Mouse (Mus musculus) monocyte, adult 2 months (primary cell): Measurements from ENCODE around the gene Dnal1.

Source experiments
- DNase-seq, 2 experiments: peaks; one replicate each; pipeline ENCODE4 v3.0.0; 2022; ENCODE audit warnings: low spot score in 2 of 2, low read depth in 1 of 2

Gene Dnal1

GRCm38 (mm10) chr12:84185547-84185946 is 71.4 kb downstream of the Dnal1 start:
- DNase-seq, result no peak

GRCm38 (mm10) chr12:84186536-84186935 is 72.4 kb downstream of the Dnal1 start:
- DNase-seq, result no peak

GRCm38 (mm10) chr12:84186950-84187349 is 72.8 kb downstream of the Dnal1 start:
- no peak for DNase-seq

- peak in 1 of 2 experiments; percentile 43 for DNase-seq
Measured at GRCm38 (mm10) chr12:84187752-84188601, 73.8 kb downstream of the Dnal1 start.

- no peak for DNase-seq
Measured at GRCm38 (mm10) chr12:84188881-84189444, 74.8 kb downstream of the Dnal1 start.

- DNase-seq, result no peak
Measured at GRCm38 (mm10) chr12:84190151-84190820, 76.1 kb downstream of the Dnal1 start.

- DNase-seq, result no peak
Measured at GRCm38 (mm10) chr12:84191190-84191589, 77.0 kb downstream of the Dnal1 start.

- no peak for DNase-seq
Measured at GRCm38 (mm10) chr12:84191770-84192169, 77.6 kb downstream of the Dnal1 start.

- DNase-seq, result no peak
Measured at GRCm38 (mm10) chr12:84192280-84192679, 78.1 kb downstream of the Dnal1 start.

GRCm38 (mm10) chr12:84192741-84193641 is 78.8 kb downstream of the Dnal1 start:
- DNase-seq, result peak; percentile 32 to 61

GRCm38 (mm10) chr12:84193642-84194399 is 79.7 kb downstream of the Dnal1 start:
- DNase-seq, result peak; percentile 91 to 94

GRCm38 (mm10) chr12:84194400-84195109 is 80.4 kb downstream of the Dnal1 start:
- DNase-seq, result no peak

GRCm38 (mm10) chr12:84195195-84195594 is 81.0 kb downstream of the Dnal1 start:
- no peak for DNase-seq
